Mouse (Mus musculus) layer of hippocampus, adult 9-11 months (tissue): ENCODE results near the gene Cdkn1c.

Source experiments
- DNase-seq: peaks from one replicate; pipeline ENCODE4 v3.0.0; 2022

Cdkn1c gene

DNA sequence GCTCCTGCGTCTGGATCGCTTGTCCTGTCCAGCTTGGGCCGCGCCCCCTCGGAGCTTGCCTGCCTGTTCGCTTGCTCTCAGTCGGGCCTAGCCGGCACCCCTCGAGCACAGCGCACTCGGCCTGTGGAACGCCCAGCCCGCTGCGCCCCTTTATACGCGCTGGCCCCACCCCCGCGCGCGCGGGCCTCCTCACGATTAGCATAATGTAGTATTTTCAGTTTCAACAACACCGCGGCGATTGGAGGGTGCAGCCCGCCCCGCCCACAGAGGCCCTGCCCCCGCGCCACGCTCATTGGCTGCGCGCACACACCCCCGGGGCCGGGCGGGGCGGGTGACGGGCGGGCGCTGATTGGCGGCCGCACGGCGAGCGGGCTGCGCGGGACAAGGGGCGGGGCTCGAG lies at the start of gene Cdkn1c:
Gene Cdkn1c (minus strand): TSS at position 177 of the 400 bp plus-strand sequence.
- DNase-seq = peak; percentile 89

DNA sequence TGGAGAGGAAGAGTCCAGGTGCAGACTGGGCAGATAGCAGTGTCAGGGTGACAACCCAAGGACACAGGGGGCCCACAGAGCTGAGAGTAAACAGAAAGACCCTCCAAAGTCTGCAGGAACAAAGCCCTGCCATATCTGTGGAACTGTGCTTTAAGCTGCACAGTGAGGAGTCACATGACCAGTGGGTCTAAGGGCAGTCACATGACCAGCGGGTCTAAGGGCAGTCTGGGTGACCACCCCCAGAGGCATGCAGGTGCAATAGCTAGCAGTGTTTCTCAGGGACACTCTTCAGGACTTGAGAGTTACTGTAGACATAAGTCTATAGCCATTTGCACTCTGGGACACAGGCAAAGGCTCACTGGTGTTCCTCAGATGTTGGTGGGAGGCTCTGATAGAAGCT lies 48.7 kb upstream of the Cdkn1c start:
- no peak for DNase-seq

DNA sequence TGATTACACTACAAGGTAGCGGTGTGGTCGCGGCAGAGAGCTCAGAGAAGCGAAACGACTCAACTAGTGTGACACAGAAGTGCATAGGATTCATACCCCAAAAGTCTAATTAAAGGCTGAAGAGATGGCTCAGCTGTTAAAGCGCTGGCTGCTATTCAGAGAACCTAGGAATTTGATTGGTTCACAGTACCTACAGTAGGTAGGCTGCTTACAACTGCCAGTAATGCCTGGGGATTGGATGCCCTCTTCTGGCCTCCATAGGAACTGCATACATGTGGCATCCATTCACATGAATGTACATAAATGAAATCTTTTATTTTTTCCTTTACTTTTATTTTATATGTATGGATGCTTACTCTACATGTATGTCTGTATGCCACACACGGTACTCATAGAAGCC lies 45.8 kb upstream of the Cdkn1c start:
- peak; percentile 15 for DNase-seq

DNA sequence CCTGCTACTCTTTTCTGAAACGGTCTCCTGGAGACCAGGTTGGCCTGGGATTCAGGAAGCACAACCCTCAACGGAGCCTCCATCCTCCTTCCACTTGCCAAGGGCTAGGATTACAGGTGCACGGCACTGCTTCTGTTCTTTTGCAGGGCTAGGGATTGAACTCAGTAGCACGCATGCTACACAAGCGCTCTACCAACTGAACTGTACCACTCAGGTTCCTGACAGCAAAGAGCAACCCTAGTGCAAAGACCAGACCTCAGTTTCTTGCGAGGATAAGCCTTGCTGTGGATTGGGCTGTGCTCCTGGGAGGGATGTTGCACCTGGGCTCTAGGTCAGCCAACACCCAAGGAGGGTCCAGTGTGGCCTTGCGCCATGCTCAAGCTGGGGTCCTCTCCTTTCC lies 45.4 kb upstream of the Cdkn1c start:
- no peak for DNase-seq

DNA sequence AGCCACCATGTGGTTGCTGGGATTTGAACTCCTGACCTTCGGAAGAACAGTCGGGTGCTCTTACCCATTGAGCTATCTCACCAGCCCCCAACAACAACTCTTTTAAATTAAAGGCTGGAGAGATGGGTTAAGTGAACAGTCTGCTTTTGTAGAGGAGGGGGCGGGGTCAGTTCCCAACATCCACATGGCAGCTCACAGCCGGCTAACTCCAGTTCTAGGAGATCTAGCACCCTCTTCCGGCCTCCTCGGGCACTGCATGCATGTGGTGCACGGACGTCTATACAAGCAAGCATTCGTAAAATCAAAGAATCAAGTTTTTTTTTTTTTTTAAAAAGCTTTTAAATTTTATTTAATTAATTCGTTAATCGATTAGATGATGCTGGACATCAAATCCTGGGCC lies 45.0 kb upstream of the Cdkn1c start:
- peak; percentile 64 for DNase-seq

DNA sequence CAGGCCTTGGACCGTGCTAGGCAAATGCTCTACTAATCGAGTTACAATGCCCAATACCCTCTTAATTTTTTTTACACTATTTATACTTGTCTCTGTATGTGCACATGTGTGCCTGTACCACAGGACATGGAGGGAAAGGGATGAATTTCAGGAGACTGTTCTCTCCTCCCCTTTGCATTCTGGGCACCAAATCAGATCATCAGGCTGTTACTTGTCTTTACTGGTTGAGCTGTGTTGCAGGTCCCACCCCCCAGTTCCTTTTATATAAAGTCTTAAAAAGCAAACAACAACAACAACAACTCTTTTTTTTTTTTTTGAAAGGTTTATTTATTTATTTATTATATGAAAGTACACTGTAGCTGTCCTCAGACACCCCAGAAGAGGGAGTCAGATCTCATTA lies 44.6 kb upstream of the Cdkn1c start:
- no peak for DNase-seq

DNA sequence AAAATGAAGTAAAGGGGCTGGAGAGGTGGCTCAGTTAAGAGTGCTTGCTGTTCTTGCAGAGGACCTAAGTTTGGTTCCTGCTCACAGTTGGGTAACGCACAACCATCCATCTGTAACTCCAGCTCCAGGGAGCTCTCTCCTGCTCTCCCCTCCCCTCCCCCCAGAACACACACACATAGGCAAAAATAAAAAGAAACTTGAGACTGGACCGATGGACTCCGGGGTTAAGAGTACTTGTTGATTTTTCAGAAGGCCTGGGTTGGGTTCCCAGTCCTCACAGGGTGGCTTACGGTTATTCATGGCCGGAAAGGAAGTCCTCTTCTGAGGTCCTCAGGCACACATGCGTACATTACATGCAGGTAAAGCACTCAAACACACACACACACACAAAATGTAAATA lies 43.1 kb upstream of the Cdkn1c start:
- DNase-seq = no peak

DNA sequence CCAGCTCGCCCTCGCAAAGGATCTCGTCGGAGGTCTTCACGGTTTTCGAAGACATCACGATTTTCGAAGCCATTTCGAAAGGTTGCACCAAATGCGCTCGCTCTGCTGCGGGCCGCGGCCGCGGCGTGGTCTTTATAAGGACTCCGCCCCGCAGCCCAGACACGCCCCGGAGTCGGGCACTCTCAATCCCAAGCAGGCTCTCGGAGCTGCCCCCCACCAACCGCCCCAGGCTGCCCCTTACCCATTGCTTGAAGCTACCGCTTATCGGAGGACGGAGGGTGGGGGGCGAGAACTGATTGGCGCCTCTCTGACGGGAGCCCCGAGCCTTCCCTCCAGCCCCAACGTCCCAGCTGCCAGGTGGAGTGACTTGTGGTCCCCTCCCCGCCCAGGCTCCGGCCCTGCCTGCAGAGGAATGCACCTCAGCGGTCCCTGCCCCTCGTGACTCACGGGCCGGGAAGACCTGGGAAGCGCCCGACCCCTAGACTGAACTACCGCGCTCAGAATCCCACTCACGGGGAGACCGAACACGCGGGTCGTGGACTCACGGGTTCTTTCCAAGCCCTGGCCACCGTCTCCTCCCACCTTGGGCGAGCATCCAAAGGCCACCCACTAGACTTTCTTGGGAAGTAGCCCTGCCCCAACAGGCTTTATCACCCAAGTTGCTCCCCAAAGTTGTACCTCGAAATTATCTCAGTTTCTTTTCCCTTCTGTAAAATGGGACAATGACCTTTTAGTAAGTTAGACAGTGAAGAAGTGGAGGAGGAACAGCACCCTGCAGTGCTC lies 41.8 kb upstream of the Cdkn1c start, which contains the start of gene Phlda2:
Gene Phlda2 (minus strand): TSS at position 733 of the 783 bp plus-strand sequence.
- no peak for DNase-seq

DNA sequence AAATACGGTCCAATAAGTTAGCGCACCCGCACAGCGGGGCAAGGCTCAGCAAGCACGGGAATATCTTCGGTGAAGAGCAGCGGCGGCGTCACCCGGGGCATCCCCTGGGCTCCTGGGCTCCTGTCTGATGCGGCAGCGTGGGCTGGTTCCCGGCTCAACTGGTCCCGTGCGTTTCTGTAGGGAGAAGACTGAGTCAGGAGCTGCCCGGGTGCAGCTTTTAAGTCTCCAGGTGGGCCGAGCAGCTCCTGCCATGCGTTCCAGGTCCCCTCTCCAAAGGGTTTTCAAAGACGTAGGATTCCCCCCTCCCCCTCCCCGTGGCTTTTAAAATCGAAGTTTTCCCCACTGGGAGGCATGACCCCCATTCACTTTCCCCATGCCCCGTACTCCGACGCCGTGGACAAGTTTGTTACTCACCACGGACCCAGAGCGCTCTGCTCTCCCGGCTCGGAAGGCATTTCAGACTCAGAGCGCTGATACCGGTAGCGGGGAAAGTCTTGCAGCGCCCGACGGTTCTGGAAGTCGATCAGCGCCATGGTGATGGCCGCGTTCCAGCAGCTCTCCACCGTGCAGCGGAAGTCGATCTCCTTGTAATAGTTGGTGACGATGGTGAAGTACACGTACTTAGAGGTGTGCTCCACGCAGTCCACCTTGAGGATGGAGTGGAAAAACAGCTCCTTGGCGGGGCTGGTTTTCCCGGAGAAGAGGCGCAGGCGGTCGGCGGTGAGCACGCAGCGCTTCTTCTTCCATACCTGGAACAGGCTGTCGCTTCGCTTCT lies 41.0 kb upstream of the Cdkn1c start:
- no peak for DNase-seq

DNA sequence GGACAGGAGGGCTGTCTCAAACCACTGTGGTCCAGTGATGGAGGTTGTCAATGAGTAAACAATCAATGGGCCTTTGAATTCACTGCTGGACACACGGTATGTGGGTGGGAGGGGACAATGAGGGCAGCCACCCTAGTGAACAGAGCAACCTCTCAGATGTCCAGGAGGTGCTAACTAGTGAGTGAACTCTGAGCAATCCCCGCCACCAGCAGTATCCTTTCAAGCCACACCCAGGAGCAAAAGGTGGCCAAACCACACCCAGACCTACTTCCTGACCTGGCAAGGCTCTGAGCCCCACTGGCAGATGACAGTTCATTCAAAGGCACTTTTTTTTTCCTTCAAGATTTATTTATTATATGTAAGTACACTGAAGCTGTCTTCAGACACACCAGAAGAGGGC lies 40.1 kb upstream of the Cdkn1c start:
- DNase-seq = no peak

DNA sequence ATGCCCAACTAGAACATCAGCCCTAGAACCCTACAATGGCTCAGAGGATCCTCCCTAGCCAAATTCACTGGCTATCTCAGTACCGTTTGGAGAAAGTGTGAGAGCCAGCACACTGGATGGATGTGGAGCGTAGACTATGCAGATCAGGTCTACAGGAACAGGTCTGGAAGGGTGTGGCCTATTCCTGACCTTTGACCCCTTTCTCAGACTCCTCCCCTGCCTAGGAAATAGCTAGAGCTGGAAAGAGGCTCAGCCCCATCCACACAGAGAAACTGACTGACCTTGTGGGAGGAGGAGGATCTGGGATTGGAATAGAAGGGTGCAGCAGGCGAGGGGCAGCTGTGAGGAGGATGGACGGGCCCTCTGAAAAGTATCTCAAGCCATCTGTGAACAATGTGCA lies 37.7 kb upstream of the Cdkn1c start:
- no peak for DNase-seq

DNA sequence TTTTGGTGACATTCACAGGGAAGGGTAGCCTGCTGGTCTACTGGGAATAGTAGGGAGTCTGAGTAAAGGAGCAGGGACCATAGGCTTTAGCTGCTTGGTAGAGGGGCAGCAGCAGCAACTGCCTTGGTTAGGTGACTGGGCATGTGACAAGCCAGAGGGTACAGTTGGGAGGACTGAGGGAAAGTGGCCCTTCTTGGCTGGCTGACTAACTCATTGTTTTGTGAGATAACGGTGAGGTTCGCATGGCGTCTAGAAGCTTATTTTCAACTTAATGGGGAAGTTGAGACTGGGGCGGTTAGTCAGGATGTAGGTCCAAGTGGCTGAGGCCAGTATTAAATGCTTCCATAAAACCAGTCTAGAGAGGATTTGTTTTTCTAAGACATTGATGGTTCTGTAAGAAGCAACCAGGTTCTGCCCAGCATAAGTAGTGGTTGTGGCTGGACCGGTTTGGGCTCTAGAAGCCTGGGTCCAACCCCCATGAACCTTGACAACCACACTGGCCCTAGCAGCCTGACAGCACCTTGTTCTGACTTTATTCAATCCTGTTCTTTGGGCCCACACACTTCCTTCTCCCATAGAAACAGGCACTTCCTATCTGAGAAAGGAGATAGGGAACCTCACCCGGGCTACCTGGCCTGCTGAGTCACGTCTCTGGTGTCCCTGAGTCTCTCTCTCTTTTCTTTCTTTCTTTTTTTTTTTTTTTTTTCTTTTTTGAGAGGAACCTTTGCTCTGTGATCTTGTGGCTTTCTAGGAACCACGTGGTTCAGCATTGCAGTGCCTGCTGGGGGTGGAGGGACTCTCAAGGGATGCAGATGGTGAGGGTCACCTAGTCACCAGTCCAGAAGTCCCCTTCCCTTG lies 34.5 kb upstream of the Cdkn1c start:
- DNase-seq = no peak

DNA sequence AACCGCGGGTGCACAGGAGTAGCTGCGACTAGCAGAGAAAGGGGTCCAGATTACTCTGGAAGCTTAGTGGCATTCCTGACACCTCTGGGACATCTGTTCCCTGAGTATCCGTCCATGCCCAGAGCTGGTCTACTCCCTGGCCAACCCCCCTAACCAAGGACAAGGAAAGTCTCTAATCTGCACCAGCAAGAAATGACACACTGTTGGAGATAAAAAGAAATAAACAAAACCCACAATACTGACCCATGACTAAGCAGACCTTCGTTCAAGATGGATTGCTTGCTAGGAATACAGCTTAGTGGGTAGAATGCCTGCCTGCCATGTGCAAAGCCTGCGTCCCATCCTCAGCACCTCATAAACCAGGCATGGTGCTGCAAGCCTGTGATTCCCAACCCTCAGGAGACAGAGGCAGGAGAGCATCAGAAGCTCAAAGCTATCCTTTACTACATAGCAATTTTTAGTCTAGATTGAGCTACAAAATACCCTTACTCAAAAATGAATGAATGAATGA lies 32.8 kb upstream of the Cdkn1c start:
- DNase-seq = no peak

DNA sequence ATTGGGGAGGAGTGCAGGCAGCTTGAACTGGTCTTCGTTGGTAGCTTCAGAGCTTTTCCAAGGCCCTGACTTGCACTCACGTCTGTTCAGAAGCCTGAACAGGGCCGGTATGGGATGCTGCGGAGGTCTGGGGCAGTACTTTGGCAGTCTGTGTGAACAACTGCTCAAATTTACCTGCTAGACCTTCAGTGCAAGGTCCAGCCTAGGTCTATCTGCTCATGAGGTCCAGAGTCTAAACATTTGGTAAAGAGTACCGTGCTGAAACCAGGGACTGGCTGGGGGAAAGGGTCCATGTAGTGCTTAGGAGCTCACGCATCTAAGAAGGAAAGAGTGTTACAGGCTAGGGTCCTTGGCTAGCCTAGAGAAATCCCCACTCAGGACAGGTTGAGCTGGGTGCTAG lies 28.9 kb upstream of the Cdkn1c start:
- DNase-seq = no peak

DNA sequence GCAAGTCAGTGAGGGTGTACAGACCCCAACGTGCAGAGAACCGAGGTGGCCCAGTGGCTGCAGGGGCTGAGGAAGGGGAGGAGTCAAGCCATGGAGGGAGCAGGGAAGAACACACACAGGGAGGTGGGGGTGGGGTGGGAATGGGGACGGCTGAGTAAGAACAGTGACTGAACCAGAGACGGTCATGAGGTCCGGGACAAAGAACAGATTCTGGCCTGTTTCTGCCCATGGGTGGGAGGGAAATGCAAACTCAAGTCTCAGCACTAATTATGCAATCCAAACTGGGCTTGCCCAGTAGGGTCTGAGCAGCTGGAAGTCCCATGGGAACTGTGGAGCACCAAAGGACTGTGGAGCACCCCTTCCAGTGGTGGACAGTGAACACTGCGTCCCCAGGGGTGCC lies 21.7 kb upstream of the Cdkn1c start:
- no peak for DNase-seq

DNA sequence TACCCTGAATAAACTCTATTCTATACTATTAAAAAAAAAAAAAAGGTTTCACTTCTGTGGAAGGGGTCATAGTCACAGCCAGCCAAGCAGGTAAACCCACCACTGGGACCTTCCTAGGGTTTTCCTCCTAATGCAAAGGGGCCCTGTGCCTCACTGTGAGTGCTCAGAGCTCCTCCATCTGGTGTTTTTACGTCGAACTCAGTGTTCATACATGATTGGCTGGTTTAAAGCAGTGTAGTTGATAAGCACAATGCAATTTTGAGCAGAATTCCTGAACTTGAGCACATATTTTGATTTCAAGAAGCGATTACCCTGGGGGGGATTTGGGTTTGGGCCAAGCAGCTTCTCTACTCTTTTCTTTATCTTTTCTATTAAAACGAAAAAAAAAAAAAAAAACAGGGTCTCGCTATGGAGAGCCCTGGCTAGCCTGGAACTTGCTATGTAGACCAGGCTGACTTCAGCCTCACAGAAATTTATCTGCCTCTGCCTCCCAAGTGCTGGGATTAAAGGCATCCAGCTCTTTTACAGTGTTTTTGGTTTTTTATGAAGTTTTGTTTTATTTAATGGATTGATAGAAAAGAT lies 21.0 kb upstream of the Cdkn1c start:
- no peak for DNase-seq

DNA sequence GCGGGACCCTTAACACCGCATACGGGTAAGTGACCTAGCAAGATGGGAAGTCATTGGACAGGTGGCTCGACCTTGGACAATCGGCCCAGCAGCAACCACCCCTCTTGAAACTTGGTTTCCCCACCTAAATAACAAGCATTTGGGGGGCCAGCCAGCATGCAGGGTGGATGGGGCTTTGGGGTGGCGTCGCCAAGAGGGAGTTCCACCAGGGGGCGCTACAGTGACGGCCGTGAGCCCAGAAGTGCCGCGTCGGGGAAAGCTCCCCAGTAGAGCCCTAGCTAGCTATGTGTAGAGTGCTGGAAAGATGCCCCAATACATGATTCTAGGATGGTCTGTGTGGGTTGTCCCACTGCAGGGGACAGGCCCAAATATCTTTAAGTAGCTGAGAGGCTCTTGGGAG lies 19.6 kb upstream of the Cdkn1c start:
- DNase-seq = no peak

DNA sequence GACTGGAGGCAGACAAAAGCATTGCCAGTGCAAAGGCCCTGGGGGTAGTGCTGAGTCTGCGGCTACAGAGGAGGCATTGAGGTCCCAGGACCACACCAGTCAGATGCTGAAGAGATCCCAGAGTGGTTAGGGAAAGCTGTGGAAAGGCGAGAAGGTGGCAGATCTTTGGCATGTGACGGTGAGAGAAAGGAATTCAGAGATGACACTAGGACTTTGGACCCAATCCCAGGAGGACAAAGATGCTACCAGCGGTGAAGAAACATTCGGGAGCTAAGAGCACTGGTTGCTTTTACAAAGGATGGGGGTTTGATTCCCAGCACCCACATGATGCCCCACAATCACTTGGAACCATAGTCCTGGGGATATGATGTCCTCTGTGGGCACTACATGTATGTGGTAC lies 16.9 kb upstream of the Cdkn1c start:
- DNase-seq = no peak

DNA sequence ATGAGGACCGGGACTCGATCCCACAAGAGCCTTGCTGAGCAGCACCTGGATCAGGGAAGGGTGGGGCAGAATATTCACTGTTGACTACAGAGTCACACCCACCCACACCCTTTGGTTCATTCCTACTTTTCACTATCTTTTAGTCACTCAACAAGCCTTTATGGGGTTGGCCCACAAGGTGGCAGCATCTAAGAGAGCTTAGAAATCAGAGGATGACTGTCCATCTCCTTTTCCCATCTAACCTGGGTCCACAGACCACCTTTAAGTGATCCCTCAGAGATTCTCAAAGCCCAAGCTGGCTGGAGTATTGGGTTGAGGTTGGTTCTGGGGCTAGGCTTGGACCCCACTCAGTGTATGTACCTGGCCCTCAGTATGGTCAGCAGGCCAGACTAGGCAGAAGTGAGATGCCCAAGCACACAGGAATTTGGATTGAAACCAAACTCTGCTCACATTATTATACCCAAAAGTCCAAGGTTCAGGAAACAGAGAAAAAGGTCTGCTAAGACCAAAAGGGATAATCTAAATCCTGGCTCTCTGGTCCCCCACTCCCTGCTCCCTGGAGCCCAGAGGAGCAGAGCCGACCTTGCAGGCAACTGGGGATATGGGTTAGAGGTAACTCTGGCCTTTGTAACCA lies 16.0 kb upstream of the Cdkn1c start:
- DNase-seq = no peak

DNA sequence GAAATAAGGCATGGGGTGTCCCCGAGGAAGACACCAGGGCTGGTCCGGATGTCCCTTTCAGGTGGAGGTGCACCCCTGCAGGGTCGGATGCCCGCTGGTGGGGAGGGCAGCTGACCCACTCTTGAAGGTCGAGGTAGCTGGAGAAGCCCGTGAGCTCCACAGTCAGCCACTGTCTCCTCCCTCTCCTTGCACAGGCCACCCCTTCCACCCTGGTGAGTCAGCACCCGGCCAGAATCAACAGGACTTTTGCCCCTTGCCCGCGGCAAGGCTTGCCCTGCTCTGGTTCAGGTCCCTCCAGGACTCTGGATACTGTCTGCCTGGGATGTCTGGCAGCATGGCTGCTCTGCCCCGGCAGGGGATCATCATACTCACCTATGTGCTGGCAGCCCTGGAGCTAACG lies 15.0 kb upstream of the Cdkn1c start:
- DNase-seq = no peak

DNA sequence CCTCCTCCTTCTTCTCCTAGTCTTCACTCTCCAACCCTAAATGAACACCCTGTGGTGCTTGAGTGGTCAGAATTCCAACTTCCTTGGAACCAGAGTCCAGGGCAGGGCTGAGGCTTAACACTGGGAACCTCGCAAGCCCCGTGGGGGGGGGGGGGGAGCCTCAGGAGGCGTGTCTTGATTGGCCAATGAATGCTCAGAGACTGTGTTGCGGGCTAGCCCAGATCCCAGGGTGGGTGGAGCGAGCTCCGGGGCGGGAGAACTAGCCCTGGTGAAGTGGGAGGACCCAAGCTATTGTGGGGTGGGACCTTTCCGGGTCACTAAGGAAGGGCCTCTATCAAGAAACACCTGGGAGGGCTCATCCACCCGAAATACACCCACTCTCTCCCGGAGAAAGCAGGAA lies 14.0 kb upstream of the Cdkn1c start:
- DNase-seq = no peak

DNA sequence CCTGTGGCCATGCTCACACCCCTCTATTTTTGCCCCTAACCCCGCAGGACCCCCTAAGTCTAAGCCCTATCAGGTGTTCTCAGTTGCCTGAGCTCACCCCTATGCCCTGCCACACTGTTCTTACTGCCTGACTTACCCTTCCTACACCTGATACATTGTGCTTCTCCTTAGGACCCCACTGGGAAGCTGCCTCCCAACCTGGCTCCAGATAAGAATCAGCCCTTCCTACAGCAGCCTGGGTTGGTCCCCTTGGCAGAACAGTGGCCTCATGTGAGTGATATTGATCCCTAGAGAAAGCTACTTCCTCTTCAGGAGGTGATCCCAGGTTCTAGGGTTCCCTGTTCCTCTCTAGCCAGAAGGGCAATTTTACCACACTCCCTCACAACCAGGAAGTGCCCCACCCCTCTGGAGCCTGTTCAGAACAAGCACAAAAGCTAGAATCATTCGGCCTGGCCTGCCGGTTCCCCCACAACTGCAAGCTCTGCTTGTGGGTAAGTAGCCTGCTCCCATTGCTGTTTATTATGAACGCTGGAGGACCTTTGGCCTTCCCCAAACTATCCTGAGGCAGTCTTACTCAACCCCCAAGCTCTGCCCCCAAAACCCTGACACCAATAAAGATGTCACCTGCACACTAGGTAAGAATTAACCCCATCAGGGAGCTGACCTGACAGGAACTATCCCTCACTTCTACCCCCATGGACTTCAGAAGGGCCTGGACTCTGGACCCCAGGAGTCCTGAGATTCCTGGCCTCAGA lies 12.7 kb upstream of the Cdkn1c start, which contains the start of gene Slc22a18:
Gene Slc22a18 (plus strand): TSS at position 390 of the 755 bp plus-strand sequence.
- no peak for DNase-seq
